Mouse (Mus musculus) myocyte (in vitro differentiated cells): ENCODE measurements around the gene Lamc2. TPM values are rescaled to one million over a fixed set of nuclear protein-coding genes. Genes with fewer than 3 reads are reported as not detected.
A peak's percentile ranks its signal among the peaks of the same experiment; 100 is the strongest.

Source experiments
- H3K27me3 ChIP-seq: one replicate; pipeline ENCODE4 v1.6.1; 2011; ENCODE audit not compliant: control insufficient read depth, insufficient read depth, insufficient read length
- H3K36me3 ChIP-seq: one replicate; pipeline ENCODE4 v1.6.1; 2011; ENCODE audit not compliant: control insufficient read depth, insufficient read depth
- H3K4me2 ChIP-seq: one replicate; pipeline ENCODE4 v1.6.1; 2011; ENCODE audit warnings: low read depth, control low read depth
- H3K4me3 ChIP-seq: one replicate; pipeline ENCODE4 v1.5.1; 2011; ENCODE audit warnings: mild to moderate bottlenecking, control low read depth, moderate library complexity
- H3K79me2 ChIP-seq: one replicate; pipeline ENCODE4 v1.6.1; 2011; ENCODE audit not compliant: control insufficient read depth, insufficient read depth
- H3ac ChIP-seq: one replicate; pipeline ENCODE4 v1.6.1; 2011; ENCODE audit not compliant: control insufficient read depth, insufficient read length
- CEBPB ChIP-seq: IDR thresholded peaks from 2 replicates; pipeline ENCODE4 v1.6.1; 2011; ENCODE audit warnings: mild to moderate bottlenecking, moderate library complexity; ENCODE audit not compliant: poor library complexity, insufficient read depth, severe bottlenecking
- E2F4 ChIP-seq: IDR thresholded peaks from one replicate; pipeline ENCODE4 v1.6.1; 2011; ENCODE audit warnings: mild to moderate bottlenecking, control low read depth, moderate library complexity; ENCODE audit not compliant: insufficient read depth
- MAX ChIP-seq: IDR thresholded peaks from one replicate; pipeline ENCODE4 v1.6.1; 2011; ENCODE audit warnings: low read depth, mild to moderate bottlenecking, control low read depth
- MYOD1 ChIP-seq, 3 experiments: IDR thresholded peaks; one replicate each; pipeline ENCODE4 v1.6.1; 2011; ENCODE audit warnings: control low read depth in 2 of 3, low read depth in 2 of 3, mild to moderate bottlenecking in 2 of 3, moderate library complexity in 1 of 3; ENCODE audit not compliant: insufficient read length in 2 of 3, control insufficient read depth in 1 of 3
- MYOG ChIP-seq, 3 experiments: IDR thresholded peaks; one replicate each; pipeline ENCODE4 v1.6.1; 2011; ENCODE audit warnings: control low read depth in 2 of 3, low read depth in 2 of 3, mild to moderate bottlenecking in 2 of 3; ENCODE audit not compliant: insufficient read length in 2 of 3, control insufficient read depth in 1 of 3, insufficient read depth in 1 of 3
- POLR2A ChIP-seq: IDR thresholded peaks from one replicate; pipeline ENCODE4 v1.6.1; 2011; ENCODE audit warnings: low read depth, mild to moderate bottlenecking, control low read depth, moderate library complexity; ENCODE audit not compliant: insufficient read length
- POLR2AphosphoS2 ChIP-seq: IDR thresholded peaks from one replicate; pipeline ENCODE4 v1.6.1; 2011; ENCODE audit warnings: low read depth, control low read depth; ENCODE audit not compliant: insufficient read length
- REST ChIP-seq: IDR thresholded peaks from one replicate; pipeline ENCODE4 v1.6.1; 2011; ENCODE audit warnings: mild to moderate bottlenecking, control low read depth, moderate library complexity; ENCODE audit not compliant: insufficient read depth, insufficient read length
- SRF ChIP-seq: IDR thresholded peaks from one replicate; pipeline ENCODE4 v1.6.1; 2011; ENCODE audit warnings: low read depth; ENCODE audit not compliant: control insufficient read depth, insufficient read length
- TCF12 ChIP-seq: IDR thresholded peaks from one replicate; pipeline ENCODE4 v1.6.1; 2011; ENCODE audit warnings: mild to moderate bottlenecking, control low read depth; ENCODE audit not compliant: poor library complexity, insufficient read depth, severe bottlenecking
- TCF3 ChIP-seq: IDR thresholded peaks from one replicate; pipeline ENCODE4 v1.6.1; 2011; ENCODE audit warnings: low read depth, control low read depth; ENCODE audit not compliant: insufficient read length
- USF1 ChIP-seq: IDR thresholded peaks from one replicate; pipeline ENCODE4 v1.6.1; 2011; ENCODE audit warnings: low read depth, mild to moderate bottlenecking, control low read depth, moderate library complexity
- polyA plus RNA-seq: library from polyadenylated mRNA; unstranded; fragments of >200 nt; fragmentation: generic; extraction: Trizol; gene quantifications from one replicate; pipeline ENCODE4 v1.2.1, GENCODE M21; 2012; ENCODE audit warnings: missing spikeins

Lamc2 gene
- polyA plus RNA-seq, 1 experiment, result 10.2 TPM

DNA sequence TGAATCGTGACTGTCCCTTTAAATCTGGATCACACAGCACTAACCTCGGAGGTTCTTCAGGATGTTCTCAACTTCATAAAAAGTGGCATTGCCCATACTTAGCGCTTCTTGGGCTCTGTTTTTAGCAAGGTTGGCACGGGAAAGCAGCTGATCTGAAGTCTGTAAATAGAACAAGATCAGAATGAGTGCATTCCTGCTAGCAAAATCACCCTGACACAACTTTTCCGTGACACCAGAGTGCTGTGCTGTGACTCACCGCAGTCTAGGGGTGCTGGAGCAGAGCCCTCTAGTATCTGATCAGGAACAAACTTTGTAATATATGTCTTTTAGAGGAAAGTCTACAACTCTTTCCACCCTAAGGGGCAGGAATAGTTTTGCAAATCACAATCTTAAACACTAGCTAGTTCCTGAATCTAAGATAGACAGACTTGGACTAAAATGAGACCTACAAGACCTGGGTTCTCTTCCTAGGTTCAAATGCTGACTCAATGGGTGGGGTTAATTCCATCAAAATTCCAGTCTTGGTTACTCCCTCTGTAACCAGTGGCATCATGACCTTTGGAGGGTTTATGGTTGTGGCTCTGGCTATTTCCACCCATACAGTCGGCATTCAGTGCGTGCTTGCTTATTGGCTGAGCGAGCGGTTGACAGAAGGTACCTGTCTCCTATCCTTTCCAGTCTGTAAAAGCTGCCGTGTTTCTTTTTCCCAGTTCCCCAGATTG, 56.1 kb downstream of the Lamc2 start:
- no peaks in the 10 kb centered on the region for H3K36me3 ChIP-seq
- peak in 2 of 3 experiments; percentile 31 to 43 for TF ChIP-seq MYOD1 (IDR thresholded peaks at IDR 0.05; ENCODE audit: control insufficient read depth in 1 of 3, insufficient read length in 2 of 3, low read depth in 2 of 3)
- TF ChIP-seq CEBPB, result 0 out of 2 replicates have a peak, but pooled peaks have one; percentile 21
- no peak for TF ChIP-seq SRF
- peak in 1 of 3 experiments; percentile 11 for TF ChIP-seq MYOG (IDR thresholded peaks at IDR 0.05; ENCODE audit: control insufficient read depth in 1 of 3, insufficient read depth in 1 of 3, insufficient read length in 2 of 3, low read depth in 2 of 3)
- H3K4me3 ChIP-seq, result no peak overlapping the region
- no peaks in the 10 kb centered on the region for H3K27me3 ChIP-seq
- H3ac ChIP-seq, result no peak overlapping the region
- peak overlapping the region; percentile 89 for H3K4me2 ChIP-seq
- H3K79me2 ChIP-seq, result no peaks in the 10 kb centered on the region

DNA sequence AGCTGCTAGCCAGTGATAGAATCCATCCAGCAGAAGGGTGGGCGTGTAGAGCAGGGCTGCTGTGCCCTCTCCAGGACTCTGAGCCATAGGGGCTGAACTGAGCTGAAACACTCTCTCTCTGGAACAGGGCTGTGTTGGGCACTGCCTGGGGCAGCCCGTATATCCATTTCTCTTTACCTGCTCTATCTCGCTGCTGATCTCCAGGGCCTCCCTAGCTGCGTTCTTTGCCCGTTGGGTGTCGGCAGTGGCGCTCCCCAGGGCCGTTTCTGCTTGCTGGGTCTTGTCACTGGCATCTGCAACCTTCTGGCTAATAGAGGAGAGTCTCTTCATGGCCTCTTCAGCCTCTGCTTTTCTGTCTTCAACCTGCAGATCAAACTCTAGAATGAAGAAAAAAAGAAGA, 57.5 kb downstream of the Lamc2 start:
- Histone ChIP-seq H3K4me2 (peak overlapping the region; percentile 89), H3K36me3 (no peaks in the 10 kb centered on the region), H3K4me3 (no peak overlapping the region), H3K27me3 (no peaks in the 10 kb centered on the region), H3K79me2 (no peaks in the 10 kb centered on the region), H3ac (no peak overlapping the region)
- TF ChIP-seq CEBPB (no peak), TCF12 (no peak), POLR2AphosphoS2 (no peak), E2F4 (no peak), MYOD1 (IDR thresholded peaks at IDR 0.05; ENCODE audit: control insufficient read depth in 1 of 3, insufficient read length in 2 of 3, low read depth in 2 of 3) (no peak), SRF (no peak)

- Histone ChIP-seq H3ac (no peak overlapping the region), H3K79me2 (no peaks in the 10 kb centered on the region), H3K4me2 (peak overlapping the region; percentile 58), H3K4me3 (no peak overlapping the region), H3K36me3 (no peaks in the 10 kb centered on the region), H3K27me3 (no peaks in the 10 kb centered on the region)
- TF ChIP-seq POLR2AphosphoS2, result no peak
- no peak for TF ChIP-seq TCF3
These were observed 58.6 kb downstream of the Lamc2 start for GRCm38 (mm10) chr1:153127622-153128021.

GRCm38 (mm10) chr1:153126491-153127381, 59.5 kb downstream of the Lamc2 start:
- Histone ChIP-seq H3K36me3 (no peaks in the 10 kb centered on the region), H3K27me3 (no peaks in the 10 kb centered on the region), H3K4me3 (no peak overlapping the region), H3K4me2 (peak overlapping the region; percentile 58), H3ac (no peak overlapping the region), H3K79me2 (no peaks in the 10 kb centered on the region)
- TF ChIP-seq POLR2AphosphoS2, result no peak
- no peak for TF ChIP-seq TCF3
- no peak for TF ChIP-seq CEBPB
- no peak for TF ChIP-seq REST
- TF ChIP-seq USF1, result no peak
- TF ChIP-seq MYOG (IDR thresholded peaks at IDR 0.05; ENCODE audit: control insufficient read depth in 1 of 3, insufficient read depth in 1 of 3, insufficient read length in 2 of 3, low read depth in 2 of 3), result no peak
- TF ChIP-seq MYOD1 (IDR thresholded peaks at IDR 0.05; ENCODE audit: control insufficient read depth in 1 of 3, insufficient read length in 2 of 3, low read depth in 2 of 3), result no peak
- TF ChIP-seq POLR2A, result no peak
- TF ChIP-seq TCF12, result no peak
- no peak for TF ChIP-seq E2F4
- TF ChIP-seq SRF, result no peak
- no peak for TF ChIP-seq MAX
